Mouse (Mus musculus) midbrain, embryonic 15.5 days (tissue): ENCODE data around the gene Il4. TPM values are rescaled to one million over a fixed set of nuclear protein-coding genes. Genes with fewer than 3 reads are reported as not detected.

Experiments used
- polyA plus RNA-seq: library from polyadenylated mRNA; unstranded; fragments of >200 nt; fragmentation: Nextera tagmentation; extraction: Ambion mirVana; gene quantifications from 2 replicates; pipeline ENCODE4 v1.2.1, GENCODE M21; 2015

The Il4 gene
- polyA plus RNA-seq, 1 experiment from 2014 or later: 5.6 TPM

Other genes with a start within 250 kb of the Il4 start
- 0.35 TPM in 1 of 2 replicates, not detected in the other for gene Leap2, start 195.5 kb downstream of the Il4 start, polyA plus RNA-seq
- gene Uqcrq, start 187.8 kb downstream of the Il4 start, polyA plus RNA-seq: 645 and 649 TPM in 2 replicates
- 3.5 and 4.0 TPM in 2 replicates for gene Gdf9, start 187.6 kb downstream of the Il4 start, polyA plus RNA-seq
- gene Gm10447, start 161.6 kb downstream of the Il4 start, polyA plus RNA-seq: 0.09 TPM in 1 of 2 replicates, not detected in the other
- 3.5 and 3.7 TPM in 2 replicates for gene Shroom1, start 161.5 kb downstream of the Il4 start, polyA plus RNA-seq
- not detected in 2 replicates for gene Gm9837, start 148.2 kb downstream of the Il4 start, polyA plus RNA-seq
- 0.39 TPM in 1 of 2 replicates, not detected in the other for gene Gm9945, start 138.5 kb downstream of the Il4 start, polyA plus RNA-seq
- gene Sowaha, start 138.4 kb downstream of the Il4 start, polyA plus RNA-seq: 0.99 and 1.1 TPM in 2 replicates
- 18.4 TPM in 2 replicates for gene Sept8, start 99.4 kb downstream of the Il4 start, polyA plus RNA-seq
- 345 and 349 TPM in 2 replicates for gene Kif3a, start 51.3 kb downstream of the Il4 start, polyA plus RNA-seq
- not detected in 2 replicates for gene Il13, start 16.0 kb upstream of the Il4 start, polyA plus RNA-seq
- 10.5 and 11.5 TPM in 2 replicates for gene Rad50, start 88.7 kb upstream of the Il4 start, polyA plus RNA-seq
- gene Il5, start 102.1 kb upstream of the Il4 start, polyA plus RNA-seq: not detected in 2 replicates
- 2.6 and 3.1 TPM in 2 replicates for gene Irf1, start 151.3 kb upstream of the Il4 start, polyA plus RNA-seq
- gene Gm17334, start 154.5 kb upstream of the Il4 start, polyA plus RNA-seq: not detected in 2 replicates
- 0.26 and 0.27 TPM in 2 replicates for gene Gm12216, start 240.6 kb upstream of the Il4 start, polyA plus RNA-seq